Mouse (Mus musculus): ENCODE measurements around the gene Gpr108. TPM values are rescaled to one million over a fixed set of nuclear protein-coding genes. Genes with fewer than 3 reads are reported as not detected.

The Gpr108 gene
- polyA plus RNA-seq (2012; rRNA removed) = 44.0 and 46.9 TPM in 2 replicates

GRCm38 (mm10) chr17:57248201-57248699 is at the start of gene Gpr108:
TSS of gene Gpr108 (minus strand) at chr17:57248446.
- H3K27ac ChIP-seq (ENCODE audit: insufficient read depth, low read length) = peak within 1 kb of the TSS; percentile 83
- TF ChIP-seq CTCF (IDR thresholded peaks at IDR 0.05; ENCODE audit: borderline replicate concordance, insufficient read depth, low read depth, low read length) = peak; percentile 81
- TF ChIP-seq POLR2A (IDR thresholded peaks at IDR 0.05; ENCODE audit: borderline replicate concordance, insufficient read depth, low read length) = no peak
- H3K27me3 ChIP-seq (ENCODE audit: control insufficient read depth, insufficient read depth, low read length) = no peaks in the 10 kb centered on the region
- DNase-seq = peak; percentile 87 to 90
- H3K4me3 ChIP-seq (replicated peaks; ENCODE audit: insufficient read depth, low read depth, low read length) = peak within 1 kb of the TSS; percentile 85
- 0 out of 2 replicates have a peak, but pooled peaks cover 3% of the 10 kb centered on the region for H3K4me1 ChIP-seq (ENCODE audit: control insufficient read depth, insufficient read depth, low read length)
- under 1% methylated on average over 12 of the region's 12 CpGs for WGBS

GRCm38 (mm10) chr17:57297040-57297439 is 48.8 kb upstream of the Gpr108 start:
- H3K4me3 ChIP-seq (replicated peaks; ENCODE audit: insufficient read depth, low read depth, low read length) = no peak overlapping the region
- no peak overlapping the region for H3K27ac ChIP-seq (ENCODE audit: insufficient read depth, low read length)
- no peaks in the 10 kb centered on the region for H3K4me1 ChIP-seq (ENCODE audit: control insufficient read depth, insufficient read depth, low read length)
- 89% methylated on average over 12 of the region's 12 CpGs for WGBS
- no peaks in the 10 kb centered on the region for H3K27me3 ChIP-seq (ENCODE audit: control insufficient read depth, insufficient read depth, low read length)
- no peak for DNase-seq
- TF ChIP-seq POLR2A (IDR thresholded peaks at IDR 0.05; ENCODE audit: borderline replicate concordance, insufficient read depth, low read length) (no peak), CTCF (IDR thresholded peaks at IDR 0.05; ENCODE audit: borderline replicate concordance, insufficient read depth, low read depth, low read length) (no peak)

- no peak for TF ChIP-seq CTCF (IDR thresholded peaks at IDR 0.05; ENCODE audit: borderline replicate concordance, insufficient read depth, low read depth, low read length)
- TF ChIP-seq POLR2A (IDR thresholded peaks at IDR 0.05; ENCODE audit: borderline replicate concordance, insufficient read depth, low read length) = no peak
- H3K27me3 ChIP-seq (ENCODE audit: control insufficient read depth, insufficient read depth, low read length) = no peaks in the 10 kb centered on the region
- 91% methylated on average over 9 of the region's 9 CpGs for WGBS
- no peak for DNase-seq
- no peak overlapping the region for H3K4me3 ChIP-seq (replicated peaks; ENCODE audit: insufficient read depth, low read depth, low read length)
- H3K27ac ChIP-seq (ENCODE audit: insufficient read depth, low read length) = no peak overlapping the region
- no peaks in the 10 kb centered on the region for H3K4me1 ChIP-seq (ENCODE audit: control insufficient read depth, insufficient read depth, low read length)
These were observed 47.7 kb upstream of the Gpr108 start for GRCm38 (mm10) chr17:57295935-57296334.

- Histone ChIP-seq H3K27me3 (ENCODE audit: control insufficient read depth, insufficient read depth, low read length) (no peaks in the 10 kb centered on the region), H3K27ac (ENCODE audit: insufficient read depth, low read length) (no peak overlapping the region), H3K4me1 (ENCODE audit: control insufficient read depth, insufficient read depth, low read length) (no peaks in the 10 kb centered on the region), H3K4me3 (replicated peaks; ENCODE audit: insufficient read depth, low read depth, low read length) (no peak overlapping the region)
- DNase-seq = no peak
- 87% methylated on average over 9 of the region's 9 CpGs for WGBS
- no peak for TF ChIP-seq POLR2A (IDR thresholded peaks at IDR 0.05; ENCODE audit: borderline replicate concordance, insufficient read depth, low read length)
- TF ChIP-seq CTCF (IDR thresholded peaks at IDR 0.05; ENCODE audit: borderline replicate concordance, insufficient read depth, low read depth, low read length) = no peak
These were observed 44.7 kb upstream of the Gpr108 start for GRCm38 (mm10) chr17:57292968-57293367.

GRCm38 (mm10) chr17:57292302-57292701 is 44.1 kb upstream of the Gpr108 start:
- Histone ChIP-seq H3K27me3 (ENCODE audit: control insufficient read depth, insufficient read depth, low read length) (no peaks in the 10 kb centered on the region), H3K4me3 (replicated peaks; ENCODE audit: insufficient read depth, low read depth, low read length) (no peak overlapping the region), H3K27ac (ENCODE audit: insufficient read depth, low read length) (no peak overlapping the region), H3K4me1 (ENCODE audit: control insufficient read depth, insufficient read depth, low read length) (no peaks in the 10 kb centered on the region)
- no peak for TF ChIP-seq CTCF (IDR thresholded peaks at IDR 0.05; ENCODE audit: borderline replicate concordance, insufficient read depth, low read depth, low read length)
- TF ChIP-seq POLR2A (IDR thresholded peaks at IDR 0.05; ENCODE audit: borderline replicate concordance, insufficient read depth, low read length) = no peak
- no peak for DNase-seq
- 90% methylated on average over 2 of the region's 2 CpGs for WGBS

GRCm38 (mm10) chr17:57290671-57291055 is 42.4 kb upstream of the Gpr108 start:
- no peak overlapping the region for H3K4me3 ChIP-seq (replicated peaks; ENCODE audit: insufficient read depth, low read depth, low read length)
- 85% methylated on average over 7 of the region's 7 CpGs for whole genome bisulfite sequencing
- no peak overlapping the region for H3K27ac ChIP-seq (ENCODE audit: insufficient read depth, low read length)
- DNase-seq = no peak
- H3K27me3 ChIP-seq (ENCODE audit: control insufficient read depth, insufficient read depth, low read length) = no peaks in the 10 kb centered on the region
- no peaks in the 10 kb centered on the region for H3K4me1 ChIP-seq (ENCODE audit: control insufficient read depth, insufficient read depth, low read length)
- no peak for TF ChIP-seq CTCF (IDR thresholded peaks at IDR 0.05; ENCODE audit: borderline replicate concordance, insufficient read depth, low read depth, low read length)
- no peak for TF ChIP-seq POLR2A (IDR thresholded peaks at IDR 0.05; ENCODE audit: borderline replicate concordance, insufficient read depth, low read length)

- H3K4me1 ChIP-seq (ENCODE audit: control insufficient read depth, insufficient read depth, low read length) = no peaks in the 10 kb centered on the region
- no peak overlapping the region for H3K27ac ChIP-seq (ENCODE audit: insufficient read depth, low read length)
- no peak overlapping the region for H3K4me3 ChIP-seq (replicated peaks; ENCODE audit: insufficient read depth, low read depth, low read length)
- no peak for TF ChIP-seq POLR2A (IDR thresholded peaks at IDR 0.05; ENCODE audit: borderline replicate concordance, insufficient read depth, low read length)
- no peak for TF ChIP-seq CTCF (IDR thresholded peaks at IDR 0.05; ENCODE audit: borderline replicate concordance, insufficient read depth, low read depth, low read length)
- 90% methylated on average over 9 of the region's 9 CpGs for WGBS
- DNase-seq = no peak
- H3K27me3 ChIP-seq (ENCODE audit: control insufficient read depth, insufficient read depth, low read length) = no peaks in the 10 kb centered on the region
These were observed 41.9 kb upstream of the Gpr108 start for GRCm38 (mm10) chr17:57290001-57290670.

GRCm38 (mm10) chr17:57289252-57289651 is 41.0 kb upstream of the Gpr108 start:
- Histone ChIP-seq H3K27ac (ENCODE audit: insufficient read depth, low read length) (no peak overlapping the region), H3K4me1 (ENCODE audit: control insufficient read depth, insufficient read depth, low read length) (no peaks in the 10 kb centered on the region), H3K27me3 (ENCODE audit: control insufficient read depth, insufficient read depth, low read length) (no peaks in the 10 kb centered on the region), H3K4me3 (replicated peaks; ENCODE audit: insufficient read depth, low read depth, low read length) (no peak overlapping the region)
- TF ChIP-seq CTCF (IDR thresholded peaks at IDR 0.05; ENCODE audit: borderline replicate concordance, insufficient read depth, low read depth, low read length) = no peak
- no peak for TF ChIP-seq POLR2A (IDR thresholded peaks at IDR 0.05; ENCODE audit: borderline replicate concordance, insufficient read depth, low read length)
- DNase-seq = no peak
- WGBS = 40% methylated on average over 5 of the region's 5 CpGs
